Mouse (Mus musculus) activated CD4-positive, CD25-positive, alpha-beta regulatory T cell (primary cell): ENCODE measurements around the gene Gm20498. TPM values are rescaled to one million over a fixed set of nuclear protein-coding genes. Genes with fewer than 3 reads are reported as not detected.

Experiments
- polyA plus RNA-seq, 2 experiments: library from polyadenylated mRNA; unstranded; fragments of 100-300 nt; shearing (Covaris generic); gene quantifications; one replicate each; pipeline ENCODE4 v1.2.1; 2017

Gene Gm20498
- polyA plus RNA-seq = 10 to 100 TPM in 1 of 2 experiments, 1 to 10 TPM in 1; 9.9 to 12.3 TPM

DNA sequence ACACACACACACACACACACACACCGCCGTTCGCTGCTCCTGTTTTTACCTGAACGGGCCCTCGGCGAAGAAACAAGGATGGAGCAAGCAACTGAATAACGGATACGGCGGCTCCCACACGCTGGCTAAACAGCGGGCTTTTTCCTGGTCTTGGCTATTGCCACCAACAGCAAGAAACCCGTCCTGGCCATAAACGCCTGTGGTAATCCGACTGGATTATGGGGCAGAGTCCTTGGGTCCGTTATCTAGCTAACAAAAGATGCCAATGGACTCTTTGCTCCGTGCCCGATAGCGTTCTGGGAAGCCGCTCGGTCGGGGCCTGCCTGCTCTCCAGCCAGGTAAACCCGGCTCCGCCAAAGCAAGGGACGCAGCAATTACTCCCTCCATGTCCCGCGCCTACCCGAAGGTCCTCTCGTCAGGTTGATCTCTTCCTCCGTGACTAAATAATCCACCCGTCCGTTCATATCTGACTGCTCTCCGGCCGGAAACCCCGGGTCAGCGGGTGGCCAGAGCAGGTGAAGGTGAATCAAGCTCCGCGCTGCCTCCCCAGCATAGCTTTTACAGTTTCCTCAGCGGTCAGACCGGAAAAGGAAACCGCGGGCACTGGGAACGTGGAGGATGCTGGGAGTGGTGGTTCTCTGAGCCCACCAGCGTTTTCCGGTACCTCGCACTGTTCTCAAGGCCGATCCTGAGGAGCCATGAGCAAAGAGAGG, at the start of gene Gm20498, which contains the start of gene Synj2bp:
Gm20498 (minus strand) TSS at position 590 of the 713 bp plus-strand sequence.
Synj2bp (minus strand) TSS at position 596 of the 713 bp plus-strand sequence.

GRCm38 (mm10) chr12:81568374-81568773, 35.7 kb upstream of the Gm20498 start, which contains the start of gene Adam21:
Adam21 (minus strand) TSS chr12:81568474.

GRCm38 (mm10) chr12:81484727-81485191, 47.9 kb downstream of the Gm20498 start, which contains the start of gene Cox16:
Cox16 (minus strand) TSS chr12:81485127.

DNA sequence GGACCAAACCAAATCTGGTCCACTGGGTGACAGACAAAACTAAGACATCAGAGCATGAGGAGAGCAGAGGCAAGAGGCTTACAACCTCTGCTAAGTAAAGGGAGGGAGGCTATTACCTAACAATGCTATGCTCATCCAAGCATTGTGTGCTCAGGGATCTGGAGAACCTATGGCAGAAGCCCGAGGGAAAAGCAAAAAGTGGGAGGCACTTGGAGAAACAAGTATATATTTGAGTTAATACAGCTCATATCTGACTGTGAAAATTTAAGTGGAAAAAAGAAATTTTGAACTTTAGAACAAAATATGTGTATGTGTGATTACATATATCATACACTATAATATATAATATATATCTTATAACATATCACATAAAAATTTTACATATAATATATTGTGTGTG, 110.9 kb downstream of the Gm20498 start, which contains the start of gene Adam4:
Adam4 (minus strand) TSS at position 101 of the 400 bp plus-strand sequence.

DNA sequence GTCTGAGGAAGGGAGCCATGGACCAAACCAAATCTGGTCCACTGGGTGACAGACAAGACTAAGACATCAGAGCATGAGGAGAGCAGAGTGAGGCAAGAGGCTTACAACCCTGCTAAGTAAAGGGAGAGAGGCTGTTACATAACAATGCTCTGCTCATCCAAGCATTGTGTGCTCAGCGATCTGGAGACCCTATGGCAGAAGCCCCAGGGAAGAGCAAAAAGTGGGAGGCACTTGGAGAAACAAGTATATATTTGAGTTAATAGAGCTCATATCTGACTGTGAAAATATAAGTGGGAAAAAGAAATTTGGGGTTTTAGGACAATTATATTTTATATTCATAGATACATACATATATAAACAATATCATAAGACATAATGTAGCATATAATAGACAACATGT, 153.3 kb downstream of the Gm20498 start, which contains the start of gene Gm4787:
Gm4787 (minus strand) TSS at position 101 of the 400 bp plus-strand sequence.

GRCm38 (mm10) chr12:81332875-81333421, 199.8 kb downstream of the Gm20498 start, which contains the start of gene Slc8a3:
Slc8a3 (minus strand) TSS chr12:81333180.

Other genes with a start within 250 kb of the Gm20498 start
- not detected for gene Slc8a3, start 199.7 kb downstream of the Gm20498 start, polyA plus RNA-seq
- under 1 TPM in 1 of 2 experiments, not detected in 1; 0.99 TPM for gene Gm4787, start 153.4 kb downstream of the Gm20498 start, polyA plus RNA-seq
- gene Adam4, start 111.0 kb downstream of the Gm20498 start, polyA plus RNA-seq = 1 to 10 TPM in 1 of 2 experiments, under 1 TPM in 1; 0.36 to 1.0 TPM
- gene Cox16, start 47.8 kb downstream of the Gm20498 start, polyA plus RNA-seq = 100 to 1,000 TPM; 161 to 216 TPM
- gene Synj2bp, start within 50 bp of the Gm20498 start, polyA plus RNA-seq = 10 to 100 TPM; 42.5 to 57.7 TPM
- under 1 TPM; 0.30 to 0.34 TPM for gene Adam21, start 35.6 kb upstream of the Gm20498 start, polyA plus RNA-seq
- 10 to 100 TPM; 15.3 to 22.9 TPM for gene Med6, start 62.1 kb upstream of the Gm20498 start, polyA plus RNA-seq
- gene Ttc9, start 98.3 kb upstream of the Gm20498 start, polyA plus RNA-seq = under 1 TPM in 1 of 2 experiments, not detected in 1; 0.18 TPM
- under 1 TPM; 0.08 to 0.74 TPM for gene Map3k9, start 248.3 kb upstream of the Gm20498 start, polyA plus RNA-seq